Mouse (Mus musculus): ENCODE data around the gene Tfe3. TPM values are rescaled to one million over a fixed set of nuclear protein-coding genes. Genes with fewer than 3 reads are reported as not detected.
A peak's percentile ranks its signal among the peaks of the same experiment; 100 is the strongest.
"Not testable (repeated sequence)": the region's sequence is repeated elsewhere in the genome, so short reads cannot be mapped to it uniquely, and the experiment has no call there.

Tfe3 gene
- polyA plus RNA-seq (2015; fragmentation: Nextera tagmentation; extraction: Ambion mirVana) = 24.7 and 25.2 TPM in 2 replicates

- H3K27me3 ChIP-seq (replicated peaks) = no peaks in the 10 kb centered on the region
- H3K4me1 ChIP-seq = peaks cover 27% of the 10 kb centered on the region
- peaks cover 2% of the 10 kb centered on the region for H3K36me3 ChIP-seq
- H3K4me3 ChIP-seq (replicated peaks) = peak within 1 kb of the TSS; percentile 61
- peak; percentile 95 for ATAC-seq (ENCODE audit: low FRiP score)
- H3K27ac ChIP-seq (replicated peaks) = peak within 1 kb of the TSS; percentile 72
- H3K4me2 ChIP-seq = peak within 1 kb of the TSS; percentile 63
- 20% methylated on average over 34 of the region's 38 CpGs for WGBS
- H3K9me3 ChIP-seq (replicated peaks) = no peaks in the 10 kb centered on the region
- H3K9ac ChIP-seq (replicated peaks) = peak within 1 kb of the TSS; percentile 57
Observed at GRCm38 (mm10) chrX:7762137-7762920, at the start of gene Tfe3. TSS of gene Tfe3 (plus strand) at chrX:7762560.

DNA sequence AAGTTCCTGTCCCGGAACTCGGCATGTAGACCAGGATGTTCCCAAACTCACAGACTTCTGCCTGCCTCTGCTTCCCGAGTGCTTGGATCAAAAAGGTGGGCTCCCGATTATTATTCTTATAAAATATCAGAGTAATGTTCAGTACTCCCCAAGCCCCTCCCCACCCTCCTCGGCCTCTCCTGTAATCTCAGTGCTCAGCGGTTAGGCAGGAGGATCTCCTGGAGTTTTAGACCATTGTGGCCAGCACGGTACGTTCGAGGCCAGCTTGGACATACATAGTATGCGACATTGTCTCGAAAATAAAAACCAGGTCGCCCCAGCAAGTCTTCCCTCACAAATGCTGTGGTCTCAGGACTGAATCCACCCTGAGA is 48.6 kb upstream of the Tfe3 start:
- Histone ChIP-seq H3K4me3 (replicated peaks) (peak overlapping the region; percentile 34), H3K4me2 (peak overlapping the region; percentile 54), H3K27ac (replicated peaks) (0 out of 2 replicates have a peak overlapping the region, but pooled peaks have one; percentile 54)
- ATAC-seq (ENCODE audit: low FRiP score); H3K4me1 ChIP-seq; H3K9ac ChIP-seq (replicated peaks); H3K9me3 ChIP-seq (replicated peaks); H3K27me3 ChIP-seq (replicated peaks); H3K36me3 ChIP-seq: not testable (repeated sequence)
- 32% methylated on average over 5 of the region's 12 CpGs for WGBS

- H3K9ac ChIP-seq (replicated peaks); H3K9me3 ChIP-seq (replicated peaks); H3K4me1 ChIP-seq; H3K27me3 ChIP-seq (replicated peaks); H3K36me3 ChIP-seq: not testable (repeated sequence)
- Histone ChIP-seq H3K4me2 (peak within 1 kb of the TSS; percentile 54), H3K27ac (replicated peaks) (0 out of 2 replicates have a peak within 1 kb of the TSS, but pooled peaks have one; percentile 54), H3K4me3 (replicated peaks) (peak within 1 kb of the TSS; percentile 34)
- WGBS = 16% methylated on average over 42 of the region's 60 CpGs
- ATAC-seq (ENCODE audit: low FRiP score) = peak; percentile 98
Observed at GRCm38 (mm10) chrX:7714135-7714899, 48.0 kb upstream of the Tfe3 start, which contains the start of gene Wdr45. TSS of gene Wdr45 (plus strand) at chrX:7714333.

DNA sequence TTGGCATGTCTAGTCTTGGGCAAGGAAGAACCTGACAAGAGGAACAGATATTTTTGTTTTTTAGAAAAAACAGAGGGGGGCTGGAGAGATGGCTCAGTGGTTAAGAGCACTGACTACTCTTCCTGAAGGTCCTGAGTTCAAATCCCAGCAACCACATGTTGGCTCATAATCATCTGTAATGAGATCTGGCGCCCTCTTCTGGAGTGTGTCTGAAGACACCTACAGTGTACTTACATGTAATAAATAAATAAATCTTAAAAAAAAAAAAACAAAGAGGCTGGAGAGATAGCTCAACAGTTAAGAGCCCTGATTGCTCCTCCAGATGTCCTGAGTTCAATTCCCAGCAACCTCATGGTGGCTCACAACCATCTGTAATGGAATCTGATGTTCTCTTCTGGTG is 46.3 kb upstream of the Tfe3 start:
- 50% methylated on average over 1 of the region's 1 CpGs for WGBS

DNA sequence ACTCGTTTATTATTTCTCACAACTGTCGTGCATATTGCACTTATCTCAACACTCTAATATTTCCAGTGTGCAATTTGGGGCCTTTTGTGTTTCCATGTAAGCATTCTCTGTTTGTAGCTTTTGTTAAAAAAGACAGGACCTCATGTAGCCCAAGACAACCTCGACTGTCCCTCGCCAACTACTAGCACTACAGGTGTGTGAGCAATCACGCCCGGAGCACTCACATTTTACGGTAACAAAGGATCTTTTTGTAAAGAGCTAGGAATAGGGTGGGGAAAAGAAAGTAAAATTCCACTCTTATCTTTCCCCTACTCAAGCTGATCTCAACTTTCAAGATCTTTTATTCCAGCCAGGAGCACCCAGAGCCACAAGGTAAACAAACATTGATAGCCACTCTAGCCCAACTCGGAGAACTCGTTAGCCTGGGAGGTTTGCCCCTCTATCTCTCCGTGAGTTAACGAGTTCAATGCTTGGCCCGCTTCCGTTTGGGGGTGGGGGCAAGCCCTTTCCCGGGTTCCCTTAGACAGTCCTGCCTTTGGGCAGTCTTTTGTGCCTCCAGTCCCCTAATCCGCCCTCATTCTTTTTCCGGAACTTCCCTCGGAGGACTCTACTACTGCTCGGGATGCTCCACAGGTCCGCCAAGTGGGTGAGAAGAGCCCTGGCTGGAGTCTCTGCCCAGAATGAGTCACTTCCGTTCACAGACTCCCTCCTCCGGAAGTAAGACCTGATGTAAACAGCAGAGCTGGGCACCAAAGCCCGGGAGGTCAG is 40.7 kb upstream of the Tfe3 start, which contains the start of gene Gm45208:
Gene Gm45208, plus strand, starts transcription at position 732 of the 768 bp plus-strand sequence.
- H3K27ac ChIP-seq (replicated peaks) = peak within 1 kb of the TSS; percentile 93
- WGBS = 31% methylated on average over 22 of the region's 22 CpGs
- ATAC-seq (ENCODE audit: low FRiP score) = peak; percentile 91
- H3K4me3 ChIP-seq (replicated peaks) = peak within 1 kb of the TSS; percentile 55
- peak within 1 kb of the TSS; percentile 54 for H3K9ac ChIP-seq (replicated peaks)
- H3K9me3 ChIP-seq (replicated peaks) = no peaks in the 10 kb centered on the region
- H3K36me3 ChIP-seq = 0 out of 2 replicates have a peak, but pooled peaks cover 4% of the 10 kb centered on the region
- H3K4me1 ChIP-seq = peaks cover 6% of the 10 kb centered on the region
- no peaks in the 10 kb centered on the region for H3K27me3 ChIP-seq (replicated peaks)
- peak within 1 kb of the TSS; percentile 66 for H3K4me2 ChIP-seq

More for the DNA sequence above, 46.3 kb upstream of the Tfe3 start:
- not testable (repeated sequence) for H3K4me3 ChIP-seq (replicated peaks); ATAC-seq (ENCODE audit: low FRiP score); H3K4me2 ChIP-seq; H3K9ac ChIP-seq (replicated peaks); H3K9me3 ChIP-seq (replicated peaks); H3K4me1 ChIP-seq; H3K27me3 ChIP-seq (replicated peaks); H3K27ac ChIP-seq (replicated peaks); H3K36me3 ChIP-seq

DNA sequence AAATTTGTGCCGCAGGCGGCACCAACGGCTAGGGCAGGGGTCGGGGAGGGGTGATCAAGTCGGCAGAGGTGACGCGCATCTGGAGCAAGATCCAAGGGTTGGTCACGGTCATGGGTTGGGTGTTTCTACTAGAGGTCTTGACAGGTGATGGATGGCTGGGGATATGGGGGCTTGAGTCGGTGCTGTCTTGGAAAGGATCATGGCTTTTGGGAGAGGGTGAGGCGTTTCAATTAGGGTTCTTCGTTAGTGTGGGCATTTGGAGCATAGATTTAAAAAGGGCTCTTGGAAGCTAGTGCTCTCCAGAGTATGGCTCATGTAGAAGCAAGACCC is 40.1 kb upstream of the Tfe3 start:
- peak; percentile 36 for ATAC-seq (ENCODE audit: low FRiP score)
- WGBS = 30% methylated on average over 11 of the region's 11 CpGs

DNA sequence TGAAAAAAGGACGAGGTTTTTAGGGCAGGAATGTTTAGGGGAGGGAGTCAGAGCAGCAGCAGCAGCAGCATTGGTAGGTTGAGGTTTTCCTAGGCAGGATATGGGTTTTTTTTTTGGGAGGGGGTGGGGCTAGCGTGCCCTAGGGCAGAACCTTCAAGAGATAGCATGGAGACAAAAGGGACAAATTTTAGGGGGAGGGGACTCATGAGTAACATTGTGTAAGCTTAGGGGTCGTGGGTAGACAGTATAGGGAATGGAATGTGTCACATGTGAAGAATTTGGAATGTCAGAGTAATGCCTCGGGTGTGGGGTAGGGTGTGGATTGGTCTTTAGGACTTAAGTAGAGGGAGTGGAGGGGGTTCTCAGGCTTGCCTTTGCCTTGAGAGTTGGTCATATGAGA is 39.7 kb upstream of the Tfe3 start:
- Histone ChIP-seq H3K36me3 (peaks cover 4% of the 10 kb centered on the region; the same call in 1 of the 2 replicates), H3K4me3 (replicated peaks) (peak overlapping the region; percentile 55), H3K9ac (replicated peaks) (peak overlapping the region; percentile 54), H3K4me2 (peak overlapping the region; percentile 66), H3K27ac (replicated peaks) (no peak overlapping the region), H3K4me1 (peaks cover 7% of the 10 kb centered on the region), H3K27me3 (replicated peaks) (no peaks in the 10 kb centered on the region), H3K9me3 (replicated peaks) (no peaks in the 10 kb centered on the region)
- 24% methylated on average over 4 of the region's 4 CpGs for WGBS
- no peak for ATAC-seq (ENCODE audit: low FRiP score)

More for the DNA sequence above, 40.1 kb upstream of the Tfe3 start:
- peak overlapping the region; percentile 55 for H3K4me3 ChIP-seq (replicated peaks)
- H3K27ac ChIP-seq (replicated peaks) = peak overlapping the region; percentile 93
- H3K9ac ChIP-seq (replicated peaks) = peak overlapping the region; percentile 54
- peak overlapping the region; percentile 66 for H3K4me2 ChIP-seq
- no peaks in the 10 kb centered on the region for H3K27me3 ChIP-seq (replicated peaks)
- peaks cover 4% of the 10 kb centered on the region; the same call in 1 of the 2 replicates for H3K36me3 ChIP-seq
- no peaks in the 10 kb centered on the region for H3K9me3 ChIP-seq (replicated peaks)
- H3K4me1 ChIP-seq = peaks cover 6% of the 10 kb centered on the region

DNA sequence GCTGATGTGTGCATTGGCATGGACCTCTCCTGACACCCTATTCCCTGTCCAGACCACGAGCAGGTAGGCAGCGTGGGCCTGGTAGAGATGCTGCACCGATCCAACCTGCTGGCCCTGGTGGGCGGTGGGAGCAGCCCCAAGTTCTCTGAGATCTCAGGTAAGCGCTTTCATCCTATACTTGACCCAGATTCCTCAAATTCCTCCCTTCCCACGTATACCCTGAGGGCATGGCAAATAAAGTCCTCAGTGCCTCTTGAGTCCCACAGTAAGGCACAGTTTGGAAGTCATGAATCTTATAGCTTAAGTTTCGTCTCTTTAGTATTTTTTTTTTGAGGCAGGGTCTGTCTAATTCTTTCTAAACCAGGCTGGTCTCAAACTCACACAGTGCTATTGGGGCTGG is 38.2 kb upstream of the Tfe3 start:
- Histone ChIP-seq H3K4me3 (replicated peaks) (no peak overlapping the region), H3K27ac (replicated peaks) (no peak overlapping the region), H3K27me3 (replicated peaks) (no peaks in the 10 kb centered on the region), H3K9me3 (replicated peaks) (no peaks in the 10 kb centered on the region), H3K4me1 (peaks cover 12% of the 10 kb centered on the region), H3K9ac (replicated peaks) (no peak overlapping the region), H3K36me3 (peaks cover 4% of the 10 kb centered on the region; the same call in 1 of the 2 replicates), H3K4me2 (no peak overlapping the region)
- ATAC-seq (ENCODE audit: low FRiP score) = no peak
- WGBS = 90% methylated on average over 7 of the region's 7 CpGs

- Histone ChIP-seq H3K4me1 (peaks cover 18% of the 10 kb centered on the region), H3K4me3 (replicated peaks) (no peak overlapping the region), H3K36me3 (peaks cover 4% of the 10 kb centered on the region; the same call in 1 of the 2 replicates), H3K9me3 (replicated peaks) (no peaks in the 10 kb centered on the region), H3K27ac (replicated peaks) (no peak overlapping the region), H3K9ac (replicated peaks) (no peak overlapping the region), H3K27me3 (replicated peaks) (no peaks in the 10 kb centered on the region), H3K4me2 (no peak overlapping the region)
- WGBS = 90% methylated on average over 12 of the region's 12 CpGs
- ATAC-seq (ENCODE audit: low FRiP score) = no peak
Observed at GRCm38 (mm10) chrX:7725841-7726240, 36.5 kb upstream of the Tfe3 start.

- Histone ChIP-seq H3K9ac (replicated peaks) (no peak overlapping the region), H3K27ac (replicated peaks) (no peak overlapping the region), H3K36me3 (peaks cover 4% of the 10 kb centered on the region; the same call in 1 of the 2 replicates), H3K9me3 (replicated peaks) (no peaks in the 10 kb centered on the region), H3K4me3 (replicated peaks) (no peak overlapping the region), H3K4me1 (peaks cover 18% of the 10 kb centered on the region), H3K27me3 (replicated peaks) (no peaks in the 10 kb centered on the region), H3K4me2 (no peak overlapping the region)
- ATAC-seq (ENCODE audit: low FRiP score) = no peak
- WGBS = 91% methylated on average over 13 of the region's 13 CpGs
Observed at GRCm38 (mm10) chrX:7727176-7727575, 35.2 kb upstream of the Tfe3 start.

All from neural tube, embryonic 15.5 days (tissue).